14 mouse cellular contexts compared by ENCODE assay signal in the genomic region with DNA sequence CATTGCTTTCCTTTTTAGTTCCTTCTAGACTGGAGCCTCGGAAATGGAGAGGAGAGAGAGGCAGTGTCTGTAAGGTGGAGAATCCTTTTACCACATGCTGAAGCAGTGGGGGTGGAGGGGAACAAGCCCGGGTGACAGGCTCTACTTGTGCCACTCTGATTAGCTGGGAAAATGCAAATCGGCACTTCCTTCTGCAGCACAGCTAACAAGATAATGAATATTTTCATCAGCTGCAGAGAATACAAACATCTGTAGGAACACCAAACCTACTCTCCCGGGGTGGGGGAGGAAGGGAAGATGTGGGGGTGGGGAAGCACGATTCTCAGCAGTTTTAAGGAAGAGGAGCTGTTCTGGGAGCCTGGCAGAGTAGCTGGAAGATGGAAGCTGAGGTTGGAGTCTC.
DNase-seq lines count a peak whose midpoint lies in the region; ATAC-seq lines count a peak whose summit lies in the region.
"Had no signal": no experiment of that assay in that cellular context is flagged by ENCODE, and none has a peak within 500 bp of the region (broad histone marks: within the 10 kb centered on the region; RNA-seq: fewer than 3 reads in every experiment).

No protein-coding gene starts in this region.

- no peak overlapping the region for H3K4me3 ChIP-seq in heart, embryonic 11.5 days (ENCODE audit: low read depth, low read length)
- no peak overlapping the region for H3K4me3 ChIP-seq in hindbrain, embryonic 16.5 days (ENCODE audit: low read length)
- H3K4me3 ChIP-seq: erythroblast, embryonic 14.5 days; gastrocnemius, adult 2 months; lung, embryonic 15.5 days had no signal

- no peaks in the 10 kb centered on the region for H3K4me1 ChIP-seq in heart, embryonic 11.5 days (ENCODE audit: control insufficient read depth, insufficient read depth, low read length)
- no peaks in the 10 kb centered on the region for H3K4me1 ChIP-seq in hindbrain, embryonic 16.5 days (ENCODE audit: control insufficient read depth, insufficient read depth, low read depth, low read length)
- H3K4me1 ChIP-seq: lung, embryonic 15.5 days had no signal

- no peaks in the 10 kb centered on the region for H3K36me3 ChIP-seq in heart, embryonic 11.5 days (ENCODE audit: control insufficient read depth, insufficient read depth, low read length)
- H3K36me3 ChIP-seq in hindbrain, embryonic 16.5 days (ENCODE audit: control insufficient read depth, insufficient read depth, low read length) = no peaks in the 10 kb centered on the region
- H3K36me3 ChIP-seq: lung, embryonic 15.5 days had no signal

- WGBS in heart, embryonic 11.5 days (ENCODE audit: insufficient replicate concordance) = 6% methylated on average over 5 of the region's 5 CpGs
- WGBS in hindbrain, embryonic 16.5 days = 15% methylated on average over 5 of the region's 5 CpGs

- H3K4me2 ChIP-seq in heart, embryonic 11.5 days = peak overlapping the region; percentile 37
- no peak overlapping the region for H3K4me2 ChIP-seq in hindbrain, embryonic 16.5 days (ENCODE audit: low read length)
- H3K4me2 ChIP-seq: liver, embryonic 11.5 days; lung, embryonic 15.5 days had no signal

- intact Hi-C loops in heart, postnatal 36 days (cut with DNase I) = no loop called here

- no peaks in the 10 kb centered on the region for H3K27me3 ChIP-seq in heart, embryonic 11.5 days (ENCODE audit: control insufficient read depth, insufficient read depth, low read length)
- no peaks in the 10 kb centered on the region for H3K27me3 ChIP-seq in hindbrain, embryonic 16.5 days (replicated peaks; ENCODE audit: control insufficient read depth, insufficient read depth, low read length)
- H3K27me3 ChIP-seq: lung, embryonic 15.5 days had no signal

- DNase-seq in heart, postnatal 36 days = no peak
- DNase-seq in right cerebral cortex, adult 18-20 months = peak; percentile 26
- DNase-seq in right cerebral cortex, adult 2 months (ENCODE audit: low spot score in 2 of 2) = no peak
- no peak for DNase-seq in cerebellum, adult 18-20 months
- DNase-seq in kidney, postnatal 36 days = no peak
- DNase-seq: cerebellum, adult 8-10 months; gastrocnemius, adult 2 months; kidney, postnatal 14 days had no signal

- ATAC-seq in heart, embryonic 11.5 days (replicated peaks; ENCODE audit: insufficient number of reproducible peaks, low FRiP score, low TSS enrichment) = no peak
- peak; percentile 53; the same call in 1 of the 2 replicates for ATAC-seq in hindbrain, embryonic 16.5 days
- ATAC-seq: intestine, embryonic 16.5 days had no signal

- no peaks in the 10 kb centered on the region for H3K9me3 ChIP-seq in heart, embryonic 11.5 days (replicated peaks; ENCODE audit: control insufficient read depth, low read length)
- no peaks in the 10 kb centered on the region for H3K9me3 ChIP-seq in hindbrain, embryonic 16.5 days (ENCODE audit: control insufficient read depth, low read length)
- H3K9me3 ChIP-seq: lung, embryonic 15.5 days had no signal

- H3K27ac ChIP-seq in heart, embryonic 11.5 days (ENCODE audit: low read depth, low read length) = no peak overlapping the region
- no peak overlapping the region; the same call in 1 of the 2 replicates for H3K27ac ChIP-seq in hindbrain, embryonic 16.5 days (ENCODE audit: low read depth, low read length)
- H3K27ac ChIP-seq: gastrocnemius, adult 2 months; lung, embryonic 15.5 days had no signal

- no peak overlapping the region for H3K9ac ChIP-seq in heart, embryonic 11.5 days (ENCODE audit: low read depth, low read length)
- H3K9ac ChIP-seq in hindbrain, embryonic 16.5 days (ENCODE audit: low read depth, low read length) = no peak overlapping the region
- H3K9ac ChIP-seq: lung, embryonic 15.5 days had no signal
